Comparison of ENCODE assay signal across 7 mouse cellular contexts in the genomic region with DNA sequence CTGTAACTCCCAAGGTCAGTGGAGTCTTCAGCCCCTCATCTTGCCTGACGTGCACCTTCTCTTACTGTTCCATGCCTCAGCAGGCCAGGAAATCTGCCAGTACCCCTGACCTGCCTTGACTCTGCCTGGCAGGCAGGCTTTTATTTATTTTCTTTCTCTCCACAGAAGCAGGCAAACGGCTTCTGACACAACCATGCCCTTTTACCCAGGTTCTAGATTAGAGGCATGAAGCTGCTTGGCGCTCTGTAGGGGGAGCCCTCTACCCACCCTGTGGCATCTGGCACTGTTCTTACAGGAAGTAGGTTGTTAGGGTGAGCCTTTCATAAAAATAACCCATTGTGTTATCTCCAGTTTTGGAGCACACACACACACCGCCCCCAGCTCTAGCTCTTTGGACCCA. TPM values are rescaled to one million over a fixed set of nuclear protein-coding genes. Genes with fewer than 3 reads are reported as not detected.
A peak's percentile ranks its signal among the peaks of the same experiment; 100 is the strongest.
DNase-seq lines count a peak whose midpoint lies in the region.

No protein-coding gene starts in this region.

- peak; percentile 12 for DNase-seq in retina, postnatal 1 day
- DNase-seq in retina, embryonic 14.5 days (ENCODE audit: low spot score) = no peak
- DNase-seq in adrenal gland, adult 2 months = peak; percentile 90
- peak; percentile 32 for DNase-seq in kidney, adult 8-10 months
- DNase-seq in thymus, postnatal 10 days (ENCODE audit: low spot score in 2 of 2) = peak; percentile 9 to 56
- no peak for DNase-seq in layer of hippocampus, adult 9-11 months
- no peak for DNase-seq in cerebellum, postnatal 36 days

RNA-seq across cellular contexts. Expression of a gene that starts 4.6 kb away (rescaled TPM):
- 100 to 1,000 TPM; 292 to 437 TPM for total RNA-seq in adrenal gland, adult 2 months (2021)
- 164 and 217 TPM in 2 replicates for polyA plus RNA-seq in adrenal gland, adult 2 months (2012; rRNA removed)

RNA-seq across cellular contexts. Expression of a gene that starts 35.2 kb away (rescaled TPM):
- total RNA-seq in adrenal gland, adult 2 months (2021) = 100 to 1,000 TPM; 475 to 819 TPM
- 2,934 and 3,400 TPM in 2 replicates for polyA plus RNA-seq in adrenal gland, adult 2 months (2012; rRNA removed)

Comparison
In these comparisons a context has a peak if more than half of its experiments do, and no peak if none do; other contexts are left out.
1. DNase-seq: peak in retina, postnatal 1 day (single experiment), adrenal gland, adult 2 months (single experiment), kidney, adult 8-10 months (2 of 2) and thymus, postnatal 10 days (2 of 2); none in retina, embryonic 14.5 days (single experiment), layer of hippocampus, adult 9-11 months (single experiment) and cerebellum, postnatal 36 days (0 of 2).